Mouse (Mus musculus) C2C12 (cell line): ENCODE data around the gene Anks1. TPM values are rescaled to one million over a fixed set of nuclear protein-coding genes. Genes with fewer than 3 reads are reported as not detected.

Source experiments
- H3K27me3 ChIP-seq: one replicate; pipeline ENCODE4 v1.6.1; 2011; ENCODE audit not compliant: control insufficient read depth, insufficient read depth, insufficient read length
- H3K36me3 ChIP-seq: one replicate; pipeline ENCODE4 v1.6.1; 2011; ENCODE audit not compliant: control insufficient read depth, insufficient read depth
- H3K4me3 ChIP-seq: one replicate; pipeline ENCODE4 v1.5.1; 2011; ENCODE audit warnings: mild to moderate bottlenecking, control low read depth; ENCODE audit not compliant: poor library complexity, insufficient read depth, severe bottlenecking
- H3K79me2 ChIP-seq: one replicate; pipeline ENCODE4 v1.6.1; 2011; ENCODE audit not compliant: control insufficient read depth, insufficient read depth
- H3K79me3 ChIP-seq: one replicate; pipeline ENCODE4 v1.6.1; 2011; ENCODE audit warnings: low read depth, control low read depth
- H3ac ChIP-seq: one replicate; pipeline ENCODE3; 2011; ENCODE audit warnings: low read depth; ENCODE audit not compliant: control insufficient read depth, insufficient read length
- CEBPB ChIP-seq: IDR thresholded peaks from one replicate; pipeline ENCODE4 v1.6.1; 2011; ENCODE audit warnings: low read depth, mild to moderate bottlenecking, control low read depth, moderate library complexity
- CTCF ChIP-seq: IDR thresholded peaks from one replicate; pipeline ENCODE4 v1.5.1; 2011; ENCODE audit not compliant: control insufficient read depth, insufficient read depth, insufficient read length
- FOSL1 ChIP-seq: IDR thresholded peaks from one replicate; pipeline ENCODE4 v1.8.0; 2011; ENCODE audit warnings: mild to moderate bottlenecking, low read length; ENCODE audit not compliant: poor library complexity, insufficient read depth, severe bottlenecking
- MAX ChIP-seq: IDR thresholded peaks from one replicate; pipeline ENCODE4 v1.6.1; 2011; ENCODE audit warnings: mild to moderate bottlenecking, control low read depth
- MYOD1 ChIP-seq: IDR thresholded peaks from one replicate; pipeline ENCODE4 v1.6.1; 2011; ENCODE audit warnings: low read depth; ENCODE audit not compliant: control insufficient read depth, insufficient read length
- MYOG ChIP-seq: IDR thresholded peaks from one replicate; pipeline ENCODE4 v1.6.1; 2011; ENCODE audit not compliant: control insufficient read depth, insufficient read length; ENCODE audit errors: extremely low read depth
- USF1 ChIP-seq: IDR thresholded peaks from one replicate; pipeline ENCODE4 v1.6.1; 2011; ENCODE audit warnings: low read depth, mild to moderate bottlenecking, control low read depth, moderate library complexity
- polyA plus RNA-seq: library from polyadenylated mRNA; unstranded; fragments of >200 nt; fragmentation: generic; extraction: Trizol; gene quantifications from one replicate; pipeline ENCODE4 v1.2.1, GENCODE M21; 2012; ENCODE audit warnings: missing spikeins

The Anks1 gene
- polyA plus RNA-seq, 1 experiment: 8.5 TPM

DNA sequence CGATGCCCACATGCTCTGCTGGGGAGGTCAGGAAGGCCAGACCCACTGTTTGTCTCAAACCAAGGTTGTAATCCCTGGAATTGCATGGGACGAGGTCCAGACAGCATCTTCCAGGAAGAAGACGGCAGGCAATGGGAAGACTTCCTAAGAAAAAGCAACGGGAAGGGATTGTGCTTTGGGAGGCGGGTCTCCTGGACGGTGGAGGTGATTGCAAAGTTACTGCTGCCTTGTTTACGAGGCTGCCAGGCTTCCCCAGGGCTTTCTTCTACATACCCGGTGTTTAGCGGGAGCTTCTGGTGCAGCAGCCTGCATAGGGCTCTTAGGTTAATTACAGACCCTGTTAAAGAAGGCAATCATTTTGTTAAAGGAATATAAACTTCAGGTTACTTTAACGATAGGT, 119.1 kb downstream of the Anks1 start:
- H3K36me3 ChIP-seq: no peaks in the 10 kb centered on the region
- no peak for TF ChIP-seq FOSL1
- TF ChIP-seq MYOD1: no peak
- TF ChIP-seq USF1: no peak
- no peak for TF ChIP-seq MAX
- TF ChIP-seq CTCF: no peak
- TF ChIP-seq CEBPB: no peak
- no peak for TF ChIP-seq MYOG
- H3K4me3 ChIP-seq: no peak overlapping the region
- H3K79me3 ChIP-seq: no peaks in the 10 kb centered on the region
- no peaks in the 10 kb centered on the region for H3K27me3 ChIP-seq
- no peak overlapping the region for H3ac ChIP-seq
- no peaks in the 10 kb centered on the region for H3K79me2 ChIP-seq

GRCm38 (mm10) chr17:28029308-28029707, 120.2 kb downstream of the Anks1 start:
- H3K4me3 ChIP-seq: no peak overlapping the region
- TF ChIP-seq MYOD1 (no peak), FOSL1 (no peak), CTCF (no peak), CEBPB (no peak), USF1 (no peak), MAX (no peak), MYOG (no peak)
- no peaks in the 10 kb centered on the region for H3K79me3 ChIP-seq
- H3K36me3 ChIP-seq: no peaks in the 10 kb centered on the region
- H3ac ChIP-seq: no peak overlapping the region
- H3K27me3 ChIP-seq: no peaks in the 10 kb centered on the region
- H3K79me2 ChIP-seq: no peaks in the 10 kb centered on the region

DNA sequence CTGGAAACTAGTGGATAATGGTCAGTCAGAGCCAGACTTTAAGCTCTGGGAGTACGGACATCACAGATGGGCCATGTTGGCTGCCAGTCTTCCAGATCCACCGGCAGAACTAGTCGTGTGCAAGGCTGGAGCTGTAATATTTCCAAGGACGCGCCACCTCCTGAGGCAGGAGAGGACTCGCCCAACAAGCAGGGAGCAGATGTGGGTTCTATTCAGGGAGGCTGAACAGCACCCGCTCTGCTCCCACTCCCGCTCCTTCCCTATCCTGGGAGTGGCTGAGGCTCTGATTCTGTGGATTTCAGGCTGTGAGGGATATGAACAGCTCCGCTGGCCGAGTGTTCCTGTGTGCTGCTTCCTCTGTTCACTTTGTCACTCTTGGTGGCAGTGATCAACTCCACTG, 121.3 kb downstream of the Anks1 start:
- Histone ChIP-seq H3K27me3 (no peaks in the 10 kb centered on the region), H3K4me3 (no peak overlapping the region), H3K36me3 (no peaks in the 10 kb centered on the region), H3K79me3 (no peaks in the 10 kb centered on the region), H3K79me2 (no peaks in the 10 kb centered on the region), H3ac (no peak overlapping the region)
- TF ChIP-seq MAX (no peak), FOSL1 (no peak), MYOG (no peak), MYOD1 (no peak), USF1 (no peak), CTCF (no peak), CEBPB (no peak)

DNA sequence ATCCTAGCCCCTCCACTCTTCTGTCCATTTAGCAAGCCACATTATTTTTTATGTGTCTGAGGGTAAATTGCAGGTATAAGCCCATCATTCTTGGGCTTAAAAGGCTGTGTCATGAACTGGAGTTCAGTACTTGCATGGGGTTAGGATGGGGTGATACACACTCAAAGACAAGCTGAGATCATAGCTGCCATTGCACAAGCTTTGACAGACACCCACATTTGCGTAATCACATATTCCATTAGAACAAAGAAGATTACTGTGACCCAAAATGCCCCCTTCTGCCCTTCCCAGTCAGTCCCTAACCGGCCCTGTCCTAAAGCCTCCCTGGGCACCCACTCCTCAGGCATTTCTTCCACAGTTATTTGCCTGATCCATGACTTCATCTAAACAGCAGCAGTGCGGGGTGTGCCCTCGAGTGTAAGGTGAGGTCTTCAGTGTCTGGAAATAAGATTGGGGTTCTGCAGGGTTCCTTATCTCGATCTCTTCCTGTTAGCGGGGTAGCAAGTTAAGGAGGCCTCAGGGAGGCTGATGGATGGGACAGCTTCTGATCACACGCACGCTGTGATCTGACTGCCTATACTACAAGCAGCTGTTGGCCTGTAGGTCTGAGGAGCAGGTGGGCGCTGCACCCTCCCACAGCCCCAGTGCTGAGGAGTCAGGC, 122.3 kb downstream of the Anks1 start:
- Histone ChIP-seq H3K79me3 (no peaks in the 10 kb centered on the region), H3K4me3 (no peak overlapping the region), H3K36me3 (no peaks in the 10 kb centered on the region), H3K79me2 (no peaks in the 10 kb centered on the region), H3K27me3 (no peaks in the 10 kb centered on the region), H3ac (no peak overlapping the region)
- TF ChIP-seq FOSL1 (no peak), CEBPB (no peak), MAX (no peak), MYOG (no peak), CTCF (no peak), MYOD1 (no peak), USF1 (no peak)

DNA sequence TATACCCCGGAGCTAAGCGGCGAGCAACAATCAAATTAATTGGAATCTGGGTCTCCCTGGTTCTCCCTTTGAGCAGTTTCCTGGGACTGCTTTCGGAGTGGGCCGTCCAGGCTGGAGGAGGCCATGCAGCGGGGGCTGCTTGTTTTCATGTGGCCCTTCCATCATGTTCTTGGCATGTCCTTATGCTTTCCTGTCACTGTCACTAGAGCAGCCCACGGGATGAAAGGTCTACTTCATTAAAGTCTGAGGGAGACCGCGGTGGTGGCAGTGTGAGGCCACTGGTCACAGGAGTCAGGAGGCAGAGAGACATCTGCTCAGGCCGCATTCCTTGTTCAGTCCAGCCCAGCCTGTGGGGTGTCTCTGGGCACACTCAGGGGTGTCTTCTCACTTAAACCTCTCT, 123.1 kb downstream of the Anks1 start:
- TF ChIP-seq MYOD1 (no peak), CEBPB (no peak)
- H3K4me3 ChIP-seq: no peak overlapping the region
- no peak overlapping the region for H3ac ChIP-seq
- H3K79me3 ChIP-seq: no peaks in the 10 kb centered on the region
- H3K79me2 ChIP-seq: no peaks in the 10 kb centered on the region
- H3K36me3 ChIP-seq: no peaks in the 10 kb centered on the region
- no peaks in the 10 kb centered on the region for H3K27me3 ChIP-seq

DNA sequence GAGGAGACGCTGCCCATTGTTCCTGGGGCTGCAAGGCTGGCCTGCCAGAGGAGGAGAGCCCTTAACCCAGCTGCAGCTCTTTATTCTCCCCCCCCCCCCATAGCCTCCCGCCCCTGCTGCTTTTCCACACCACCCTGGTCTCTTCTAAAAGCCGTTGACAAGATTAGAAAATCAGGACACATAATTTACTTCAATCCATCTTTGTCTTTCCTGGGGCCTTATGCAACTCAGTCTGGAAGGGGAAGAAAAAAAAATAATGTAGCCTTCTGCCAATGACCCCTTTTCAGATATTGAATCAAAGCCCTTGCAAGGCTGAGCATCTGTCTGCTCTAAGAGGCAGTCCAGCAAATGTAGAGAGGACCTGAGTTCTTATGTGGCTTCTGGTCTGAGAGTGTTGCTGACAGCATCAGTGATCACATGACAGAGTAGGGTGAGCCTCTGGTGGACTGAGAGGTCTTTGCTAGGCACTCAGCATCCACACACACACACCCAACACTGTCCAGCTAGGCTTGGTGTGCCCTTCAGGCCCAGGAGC, 124.0 kb downstream of the Anks1 start:
- Histone ChIP-seq H3K27me3 (no peaks in the 10 kb centered on the region), H3K79me2 (no peaks in the 10 kb centered on the region), H3K79me3 (no peaks in the 10 kb centered on the region), H3ac (no peak overlapping the region), H3K36me3 (no peaks in the 10 kb centered on the region), H3K4me3 (no peak overlapping the region)
- TF ChIP-seq FOSL1 (no peak), MYOG (no peak), MYOD1 (no peak), MAX (no peak), USF1 (no peak)
